17 mouse cellular contexts compared by ENCODE assay signal in genomic region chr9:119034676-119035665, GRCm38 (mm10). TPM values are rescaled to one million over a fixed set of nuclear protein-coding genes. Genes with fewer than 3 reads are reported as not detected.
DNase-seq lines count a peak whose midpoint lies in the region; ATAC-seq and TF ChIP-seq lines count a peak whose summit lies in the region.
"Had no signal": no experiment of that assay in that cellular context is flagged by ENCODE, and none has a peak within 500 bp of the region (broad histone marks: within the 10 kb centered on the region; RNA-seq: fewer than 3 reads in every experiment).

No protein-coding gene starts in this region.

- peaks cover 46% of the 10 kb centered on the region for H3K27me3 ChIP-seq in E14TG2a.4 (ENCODE audit: insufficient read depth, low read length)
- H3K27me3 ChIP-seq in forebrain, embryonic 13.5 days = no peaks in the 10 kb centered on the region
- no peaks in the 10 kb centered on the region for H3K27me3 ChIP-seq in midbrain, embryonic 13.5 days

- no peaks in the 10 kb centered on the region for H3K36me3 ChIP-seq in E14TG2a.4 (ENCODE audit: insufficient read depth, low read length)
- H3K36me3 ChIP-seq in forebrain, embryonic 13.5 days (ENCODE audit: poor library complexity, severe bottlenecking) = peaks cover 8% of the 10 kb centered on the region; the same call in 1 of the 2 replicates
- H3K36me3 ChIP-seq in midbrain, embryonic 13.5 days = peaks cover 5% of the 10 kb centered on the region; the same call in 1 of the 2 replicates

- H3K27ac ChIP-seq in gastrocnemius, adult 2 months = peak overlapping the region; percentile 71; the same call in 1 of the 2 replicates
- H3K27ac ChIP-seq in forebrain, embryonic 13.5 days = peak overlapping the region; percentile 33
- H3K27ac ChIP-seq in midbrain, embryonic 13.5 days = peak overlapping the region; percentile 30; the same call in 1 of the 2 replicates
- H3K27ac ChIP-seq: midbrain, embryonic 12.5 days had no signal

- 50% methylated on average over 29 of the region's 29 CpGs for WGBS in forebrain, embryonic 13.5 days
- WGBS in midbrain, embryonic 13.5 days = 51% methylated on average over 29 of the region's 29 CpGs

- no peak overlapping the region for H3K4me3 ChIP-seq in gastrocnemius, adult 2 months
- H3K4me3 ChIP-seq in E14TG2a.4 (replicated peaks; ENCODE audit: low read length) = 0 out of 2 replicates have a peak overlapping the region, but pooled peaks have one; percentile 1
- H3K4me3 ChIP-seq in forebrain, embryonic 13.5 days = no peak overlapping the region
- no peak overlapping the region for H3K4me3 ChIP-seq in midbrain, embryonic 13.5 days (replicated peaks)
- H3K4me3 ChIP-seq: erythroblast, embryonic 14.5 days; layer of hippocampus, adult 2 months; midbrain, embryonic 12.5 days had no signal

- H3K4me2 ChIP-seq in forebrain, embryonic 13.5 days = no peak overlapping the region
- no peak overlapping the region for H3K4me2 ChIP-seq in midbrain, embryonic 13.5 days (replicated peaks)
- H3K4me2 ChIP-seq: midbrain, embryonic 12.5 days had no signal

- H3K9me3 ChIP-seq in E14TG2a.4 (ENCODE audit: low read length) = no peaks in the 10 kb centered on the region
- H3K9me3 ChIP-seq in forebrain, embryonic 13.5 days (replicated peaks) = no peaks in the 10 kb centered on the region
- no peaks in the 10 kb centered on the region for H3K9me3 ChIP-seq in midbrain, embryonic 13.5 days
- H3K9me3 ChIP-seq: midbrain, embryonic 12.5 days had no signal

- 0 out of 2 replicates have a peak, but pooled peaks have one; percentile 28 for ATAC-seq in forebrain, embryonic 13.5 days
- no peak for ATAC-seq in midbrain, embryonic 13.5 days
- no peak for ATAC-seq in megakaryocyte, adult 5-6 weeks (ENCODE audit: poor library complexity, severe bottlenecking)
- ATAC-seq: activated CD4-positive, CD25-positive, alpha-beta regulatory T cell, adult 4 months had no signal

- H3K4me1 ChIP-seq in E14TG2a.4 (replicated peaks; ENCODE audit: low read depth, low read length) = peaks cover 44% of the 10 kb centered on the region
- H3K4me1 ChIP-seq in forebrain, embryonic 13.5 days = peaks cover 60% of the 10 kb centered on the region
- peaks cover 48% of the 10 kb centered on the region for H3K4me1 ChIP-seq in midbrain, embryonic 13.5 days (replicated peaks)

- intact Hi-C loops in gastrocnemius, adult 2 months (cut with DNase I) = loop anchor here (5.0 kb wide), 1 partner anchor 63 kb away; no protein-coding TSS in a partner anchor
- intact Hi-C loops in gastrocnemius, postnatal 36 days (cut with DNase I) = no loop called here

- H3K9ac ChIP-seq in forebrain, embryonic 13.5 days = no peak overlapping the region
- H3K9ac ChIP-seq in midbrain, embryonic 13.5 days (replicated peaks) = no peak overlapping the region
- H3K9ac ChIP-seq: midbrain, embryonic 12.5 days had no signal

- no peak for DNase-seq in gastrocnemius, adult 2 months
- no peak for DNase-seq in gastrocnemius, postnatal 36 days
- DNase-seq in lung, postnatal 36 days = no peak
- no peak for DNase-seq in right cerebral cortex, postnatal 36 days (ENCODE audit: low spot score in 2 of 2)
- DNase-seq: B cell, adult 2 months; cerebellum, adult 9-11 months; liver; thymus, adult 18-20 months had no signal

- no peak for TF ChIP-seq CTCF in gastrocnemius, adult 2 months (IDR thresholded peaks at IDR 0.05)
- TF ChIP-seq CTCF in E14TG2a.4 (conservative IDR thresholded peaks at IDR 0.05; ENCODE audit: low read length) = no peak

RNA-seq across cellular contexts. Expression of gene Vill, which starts 17.6 kb away (rescaled TPM):
- under 1 TPM in 1 of 2 experiments, not detected in 1; 0.45 TPM for total RNA-seq in gastrocnemius, adult 2 months (2021)
- total RNA-seq in gastrocnemius, postnatal 36 days (2021) = under 1 TPM; 0.18 to 0.81 TPM
- 3.9 and 4.3 TPM in 2 replicates for polyA plus RNA-seq in forebrain, embryonic 13.5 days (2015; fragmentation: Nextera tagmentation; extraction: Ambion mirVana)
- 4.2 and 4.4 TPM in 2 replicates for polyA plus RNA-seq in midbrain, embryonic 13.5 days (2015; fragmentation: Nextera tagmentation; extraction: Ambion mirVana)
- total RNA-seq in megakaryocyte, adult 5-6 weeks (2015) = 17.0 and 22.8 TPM in 2 replicates
- 69.9 and 92.7 TPM in 2 replicates for total RNA-seq in megakaryocyte, adult 5-6 weeks (2017)
- polyA plus RNA-seq: erythroblast, embryonic 14.5 days had no signal

RNA-seq across cellular contexts. Expression of gene Plcd1, which starts 58.3 kb away (rescaled TPM):
- 1 to 10 TPM; 7.6 to 9.6 TPM for total RNA-seq in gastrocnemius, adult 2 months (2021)
- 1 to 10 TPM; 8.2 to 9.0 TPM for total RNA-seq in gastrocnemius, postnatal 36 days (2021)
- 8.4 and 12.2 TPM in 2 replicates for polyA plus RNA-seq in forebrain, embryonic 13.5 days (2015; fragmentation: Nextera tagmentation; extraction: Ambion mirVana)
- 20.0 and 21.0 TPM in 2 replicates for polyA plus RNA-seq in midbrain, embryonic 13.5 days (2015; fragmentation: Nextera tagmentation; extraction: Ambion mirVana)
- 0.16 and 0.87 TPM in 2 replicates for total RNA-seq in megakaryocyte, adult 5-6 weeks (2015)
- 0.26 and 0.53 TPM in 2 replicates for total RNA-seq in megakaryocyte, adult 5-6 weeks (2017)
- total RNA-seq: MEL had no signal

Comparison
In these comparisons a context has a peak if more than half of its experiments do, and no peak if none do; other contexts are left out.
1. RNA of gene Vill, which starts 17.6 kb away (total RNA-seq): 17.0 to 92.7 TPM in megakaryocyte, adult 5-6 weeks; 0.18 to 0.81 TPM in gastrocnemius, postnatal 36 days and 0.45 TPM in gastrocnemius, adult 2 months; every median in the first group is over 4 times any median in the second.
2. RNA of gene Plcd1, which starts 58.3 kb away (total RNA-seq): 7.6 to 9.6 TPM in gastrocnemius, adult 2 months and 8.2 to 9.0 TPM in gastrocnemius, postnatal 36 days; 0.16 to 0.87 TPM in megakaryocyte, adult 5-6 weeks; every median in the first group is over 4 times any median in the second.
3. Peak in every context shown above with its lines, with median percentiles within 50 percentile points of each other: H3K27ac ChIP-seq.